8 mouse cellular contexts compared by ENCODE assay signal in genomic region chr16:23107231-23107942, GRCm38 (mm10). TPM values are rescaled to one million over a fixed set of nuclear protein-coding genes. Genes with fewer than 3 reads are reported as not detected.
DNase-seq lines count a peak whose midpoint lies in the region; ATAC-seq and TF ChIP-seq lines count a peak whose summit lies in the region.

Gene Eif4a2, plus strand, starts transcription at chr16:23107444.

- under 1% methylated on average over 71 of the region's 71 CpGs for WGBS in cerebellum, adult 2 months
- WGBS in lung, embryonic 16.5 days, result under 1% methylated on average over 71 of the region's 71 CpGs

- TF ChIP-seq CTCF in MEL (IDR thresholded peaks at IDR 0.05 in 2 of 3, conservative IDR thresholded peaks at IDR 0.05 in 1 of 3; ENCODE audit: control insufficient read depth in 1 of 3, insufficient read depth in 1 of 3, low read depth in 2 of 3, low read length in 3 of 3, poor library complexity in 1 of 3, severe bottlenecking in 1 of 3), result peak in 1 of 3 experiments; percentile 18; a peak in 1 of 6 replicates
- no peak for TF ChIP-seq CTCF in cerebellum, adult 2 months (IDR thresholded peaks at IDR 0.05; ENCODE audit: borderline replicate concordance, insufficient read depth, low read depth, low read length)

- peaks cover 49% of the 10 kb centered on the region for H3K79me2 ChIP-seq in MEL (ENCODE audit: control insufficient read depth, insufficient read depth, low read length, poor library complexity)

- no peak for TF ChIP-seq EP300 in MEL (IDR thresholded peaks at IDR 0.05; ENCODE audit: low read depth in 1 of 2, low read length in 2 of 2)

- H3K27me3 ChIP-seq in MEL (ENCODE audit: control insufficient read depth in 1 of 2, insufficient read depth in 2 of 2, low read length in 2 of 2), result no peaks in the 10 kb centered on the region
- H3K27me3 ChIP-seq in cerebellum, adult 2 months (ENCODE audit: control insufficient read depth, insufficient read depth, low read length), result no peaks in the 10 kb centered on the region
- H3K27me3 ChIP-seq in lung, embryonic 16.5 days (ENCODE audit: control insufficient read depth, insufficient read depth, low read depth, low read length), result no peaks in the 10 kb centered on the region

- peak; percentile 66 to 70 for ATAC-seq in hematopoietic stem cell, adult 5-6 weeks (replicated peaks in 1 of 2; ENCODE audit: insufficient read depth in 1 of 2, low FRiP score in 2 of 2, low TSS enrichment in 1 of 2, low read depth in 1 of 2, poor library complexity in 2 of 2, severe bottlenecking in 2 of 2)
- ATAC-seq in lung, embryonic 16.5 days (ENCODE audit: low read depth), result peak; percentile 93

- peak within 1 kb of the TSS; percentile 90 for H3K4me2 ChIP-seq in lung, embryonic 16.5 days (ENCODE audit: low read depth, low read length)

- no peaks in the 10 kb centered on the region for H3K9me3 ChIP-seq in MEL (replicated peaks; ENCODE audit: insufficient read depth, low read length)
- H3K9me3 ChIP-seq in lung, embryonic 16.5 days (ENCODE audit: control insufficient read depth, low read length), result no peaks in the 10 kb centered on the region

- H3K4me1 ChIP-seq in MEL (ENCODE audit: control insufficient read depth in 1 of 2, insufficient read depth in 2 of 2, low read length in 2 of 2), result peaks cover under 1 to 6% of the 10 kb centered on the region in 2 experiments; a peak in 3 of 4 replicates
- no peaks in the 10 kb centered on the region for H3K4me1 ChIP-seq in cerebellum, adult 2 months (ENCODE audit: control insufficient read depth, insufficient read depth, low read length)
- H3K4me1 ChIP-seq in lung, embryonic 16.5 days (replicated peaks; ENCODE audit: control insufficient read depth, insufficient read depth, low read length), result peaks cover 16% of the 10 kb centered on the region

- H3K27ac ChIP-seq in MEL (ENCODE audit: control insufficient read depth, low read depth, low read length), result peak within 1 kb of the TSS; percentile 79
- H3K27ac ChIP-seq in cerebellum, adult 2 months (ENCODE audit: insufficient read depth, low read length), result peak within 1 kb of the TSS; percentile 98
- H3K27ac ChIP-seq in lung, embryonic 16.5 days (ENCODE audit: low read length), result peak within 1 kb of the TSS; percentile 96

- peak within 1 kb of the TSS; percentile 69 to 77 for H3K4me3 ChIP-seq in MEL (ENCODE audit: control insufficient read depth in 1 of 2, insufficient read depth in 1 of 2, low read depth in 2 of 2, low read length in 2 of 2)
- H3K4me3 ChIP-seq in cerebellum, adult 2 months (replicated peaks; ENCODE audit: insufficient read depth, low read depth, low read length), result peak within 1 kb of the TSS; percentile 93
- H3K4me3 ChIP-seq in lung, embryonic 16.5 days (ENCODE audit: low read length), result peak within 1 kb of the TSS; percentile 77

- no peak for TF ChIP-seq RAD21 in MEL (IDR thresholded peaks at IDR 0.05; ENCODE audit: low read depth, low read length)

- DNase-seq in MEL (ENCODE audit: low read depth, low spot score), result peak; percentile 97
- peak; percentile 95 to 96 for DNase-seq in cerebellum, adult 2 months
- DNase-seq in forelimb bud, embryonic 11.5 days (ENCODE audit: low read depth, low spot score), result peak; percentile 94
- peak; percentile 75 for DNase-seq in layer of hippocampus, adult 9-10 months (ENCODE audit: low spot score)
- peak; percentile 93 for DNase-seq in ovary, postnatal 10 days (ENCODE audit: low spot score)
- DNase-seq in thymus, postnatal 10 days (ENCODE audit: low spot score in 2 of 2), result peak; percentile 88 to 92

- peaks cover 22% of the 10 kb centered on the region in 2 experiments for H3K36me3 ChIP-seq in MEL (ENCODE audit: control insufficient read depth in 1 of 2, insufficient read depth in 2 of 2, low read length in 2 of 2)
- H3K36me3 ChIP-seq in lung, embryonic 16.5 days (ENCODE audit: control insufficient read depth, insufficient read depth, low read length), result peaks cover 31% of the 10 kb centered on the region

- TF ChIP-seq POLR2A in MEL (IDR thresholded peaks at IDR 0.05; ENCODE audit: control insufficient read depth in 1 of 2, insufficient read depth in 1 of 2, low read depth in 1 of 2, low read length in 2 of 2, poor library complexity in 1 of 2), result peak; percentile 96 to 97
- TF ChIP-seq POLR2A in cerebellum, adult 2 months (IDR thresholded peaks at IDR 0.05; ENCODE audit: borderline replicate concordance, insufficient read depth, low read length), result peak; percentile 89

- peak within 1 kb of the TSS; percentile 80 for H3K9ac ChIP-seq in MEL (ENCODE audit: control insufficient read depth, low read depth, low read length, poor library complexity, severe bottlenecking)
- peak within 1 kb of the TSS; percentile 96 for H3K9ac ChIP-seq in lung, embryonic 16.5 days (ENCODE audit: low read length)

TF ChIP-seq in MEL, 35 proteins besides CTCF, POLR2A, EP300 and RAD21:
- TF ChIP-seq GATA1 (IDR thresholded peaks at IDR 0.05; ENCODE audit: low read depth, low read length) (no peak), POLR2AphosphoS5 (IDR thresholded peaks at IDR 0.05; ENCODE audit: borderline replicate concordance, low read depth, low read length) (peak; percentile 97; the same call in 1 of the 2 replicates), ETS1 (IDR thresholded peaks at IDR 0.05; ENCODE audit: low read depth, low read length) (no peak), ELF1 (IDR thresholded peaks at IDR 0.05; ENCODE audit: low read depth, low read length) (no peak), USF1 (IDR thresholded peaks at IDR 0.05; ENCODE audit: low read depth, low read length) (no peak), MAZ (IDR thresholded peaks at IDR 0.05; ENCODE audit: low read depth, low read length) (no peak), MEF2A (IDR thresholded peaks at IDR 0.05; ENCODE audit: extremely low read depth, insufficient replicate concordance, low read depth, low read length, poor library complexity, severe bottlenecking) (no peak), SMC3 (IDR thresholded peaks at IDR 0.05; ENCODE audit: low read depth, low read length) (no peak), TBP (IDR thresholded peaks at IDR 0.05; ENCODE audit: low read depth, low read length) (peak; percentile 98), USF2 (IDR thresholded peaks at IDR 0.05; ENCODE audit: borderline replicate concordance in 1 of 2, insufficient read depth in 1 of 2, low read depth in 1 of 2, low read length in 2 of 2) (no peak), HCFC1 (IDR thresholded peaks at IDR 0.05; ENCODE audit: low read depth, low read length) (no peak), TCF12 (IDR thresholded peaks at IDR 0.05; ENCODE audit: low read depth, low read length) (no peak), MAFK (IDR thresholded peaks at IDR 0.05; ENCODE audit: borderline replicate concordance, low read depth, low read length) (no peak), MXI1 (IDR thresholded peaks at IDR 0.05; ENCODE audit: low read depth, low read length) (no peak), NRF1 (IDR thresholded peaks at IDR 0.05; ENCODE audit: insufficient read depth, low read depth, low read length, poor library complexity, severe bottlenecking) (no peak), MYC (IDR thresholded peaks at IDR 0.05; ENCODE audit: low read depth, low read length) (no peak)

RNA-seq across cellular contexts. Expression of gene Eif4a2, which starts in this region (rescaled TPM):
- total RNA-seq in MEL (2012; rRNA removed), result 252 and 290 TPM in 2 replicates
- polyA plus RNA-seq in MEL (2012; ENCODE audit: insufficient read depth in 1 of 2, insufficient read length in 2 of 2, low read depth in 1 of 2, low replicate concordance in 2 of 2, missing spikeins in 1 of 2), result 1,000 to 10,000 TPM in 1 of 2 experiments, 100 to 1,000 TPM in 1; 248 to 2,083 TPM
- 737 and 742 TPM in 2 replicates for polyA plus RNA-seq in cerebellum, adult 2 months (2012; rRNA removed)
- 1,260 and 1,493 TPM in 2 replicates for total RNA-seq in hematopoietic stem cell, adult 5-6 weeks (2017)
- polyA plus RNA-seq in lung, embryonic 16.5 days (2015; fragmentation: Nextera tagmentation; extraction: Ambion mirVana), result 203 and 205 TPM in 2 replicates

Comparison
In these comparisons a context has a peak if more than half of its experiments do, and no peak if none do; other contexts are left out.
1. Peak in every context shown above with its lines: DNase-seq, ATAC-seq, H3K4me3 ChIP-seq and H3K27ac ChIP-seq.